Mouse (Mus musculus) thymus, postnatal 4 days (tissue): ENCODE measurements around the gene Mmgt1.
A peak's percentile ranks its signal among the peaks of the same experiment; 100 is the strongest.

Experiments used
- DNase-seq: peaks from one replicate; pipeline ENCODE4 v3.0.0; 2021

Gene Mmgt1

DNA sequence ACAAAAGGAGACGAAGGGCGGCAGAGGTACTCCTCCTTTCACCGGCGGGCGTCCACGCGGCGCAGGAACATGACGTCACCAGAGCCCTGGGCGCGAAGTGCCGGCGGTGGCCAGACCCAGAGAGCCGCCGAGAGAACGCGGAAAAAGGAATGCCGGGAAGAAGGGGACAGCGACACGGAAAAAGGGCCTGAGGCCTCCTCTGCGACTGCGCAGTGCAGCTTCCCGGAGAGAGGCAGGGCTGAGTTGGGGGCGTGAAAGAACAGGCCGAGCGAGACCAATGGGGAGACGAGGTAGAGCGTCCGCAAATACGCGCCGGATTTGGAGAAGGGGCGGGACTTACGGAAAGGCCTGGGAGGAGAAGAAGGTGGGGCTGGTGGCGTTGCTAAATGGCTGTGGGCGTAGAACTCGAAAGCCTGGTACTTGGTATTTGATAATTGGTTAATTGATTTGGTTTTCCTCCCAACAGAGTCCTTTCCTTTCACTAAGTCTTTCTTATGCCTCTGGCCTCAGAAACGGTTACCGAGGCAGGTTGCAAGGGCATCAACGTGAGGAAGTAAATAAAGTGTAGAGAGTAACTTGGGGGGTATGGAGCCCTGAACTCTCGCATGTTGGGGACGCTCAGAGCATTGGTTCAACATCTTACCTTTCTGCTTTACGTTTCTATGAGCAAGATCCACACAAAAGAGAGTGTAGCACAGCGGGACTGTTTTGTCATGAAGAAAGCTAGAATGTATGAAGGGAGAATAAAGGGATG, at the start of gene Mmgt1:
Gene Mmgt1, minus strand, starts transcription at position 183 of the 754 bp plus-strand sequence.
- DNase-seq = peak; percentile 85

DNA sequence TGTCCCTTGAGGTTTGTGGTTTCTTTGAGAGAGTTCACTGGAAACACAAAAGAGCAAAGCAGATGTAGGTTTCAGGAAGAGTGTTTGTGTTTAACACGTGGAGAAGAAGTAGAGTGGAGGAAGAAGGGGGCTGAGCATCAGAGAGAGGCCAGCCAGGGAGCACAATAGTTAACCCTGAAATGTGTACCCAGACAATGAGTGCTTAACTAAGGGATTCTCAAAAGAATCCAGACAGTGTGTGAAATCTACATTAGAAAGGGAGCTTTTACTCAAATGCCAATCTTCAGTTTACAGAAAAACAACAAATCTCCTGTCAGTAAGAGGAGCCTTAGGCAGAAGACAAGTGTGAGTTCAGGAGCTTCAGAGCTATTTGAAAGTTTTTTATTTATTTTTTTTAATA, 42.2 kb upstream of the Mmgt1 start:
- no peak for DNase-seq

DNA sequence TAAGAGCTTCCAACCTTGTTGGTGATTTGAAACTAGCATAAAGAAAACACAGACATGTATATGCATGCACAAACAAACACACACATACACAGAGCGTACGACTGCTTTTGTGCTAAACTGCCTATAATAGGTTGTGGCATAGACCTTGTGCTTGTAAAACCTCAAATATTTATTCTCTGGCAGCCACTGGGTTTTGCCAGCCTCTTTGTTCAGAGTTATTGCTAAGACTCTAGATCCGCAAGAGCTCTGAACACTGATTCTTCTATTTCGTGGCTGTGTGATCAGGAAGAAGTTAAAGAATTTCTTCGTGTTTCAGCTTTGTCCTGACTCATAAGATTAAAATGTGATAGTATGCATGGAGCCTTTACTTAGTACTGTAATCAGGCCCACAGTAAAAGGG, 38.3 kb upstream of the Mmgt1 start:
- DNase-seq = no peak

DNA sequence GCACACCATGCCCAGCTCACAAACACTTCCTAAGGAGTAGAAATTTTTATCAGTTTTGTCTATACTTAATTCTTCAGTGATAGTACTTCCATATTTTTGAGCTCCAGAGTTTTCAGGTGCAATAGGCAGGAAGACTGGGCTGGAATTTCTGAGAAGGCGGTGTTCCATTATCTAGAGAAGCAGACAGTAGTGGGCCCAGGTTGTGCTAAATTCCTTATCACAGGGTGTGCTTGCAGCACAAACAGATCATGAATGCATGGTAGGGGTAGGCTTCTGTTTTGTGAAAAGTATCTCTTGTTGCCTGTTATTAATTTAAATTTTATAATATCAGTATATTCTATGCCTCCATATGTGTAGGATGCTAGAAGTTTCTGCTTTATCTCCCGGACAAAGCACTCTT, 17.4 kb upstream of the Mmgt1 start:
- DNase-seq = no peak

DNA sequence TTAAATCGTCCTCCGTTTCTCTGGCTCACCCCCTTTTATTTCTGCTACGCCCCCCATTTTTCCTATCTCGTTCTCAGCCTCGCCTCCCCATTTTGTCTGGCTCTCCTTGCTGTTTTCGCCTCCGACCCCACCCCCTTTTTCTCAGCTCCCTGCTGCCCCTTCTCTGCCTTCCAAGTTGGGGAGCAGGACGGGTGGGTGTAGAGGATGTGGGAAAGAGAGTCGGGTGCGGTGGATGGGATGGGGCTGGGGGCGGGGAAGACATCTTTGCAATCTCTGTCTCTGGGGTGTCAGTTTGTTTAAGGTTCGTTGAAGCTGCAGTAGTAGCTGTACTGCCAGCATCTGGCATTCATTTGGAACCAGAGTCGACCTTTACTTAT, 12.4 kb upstream of the Mmgt1 start:
- peak; percentile 33 for DNase-seq

DNA sequence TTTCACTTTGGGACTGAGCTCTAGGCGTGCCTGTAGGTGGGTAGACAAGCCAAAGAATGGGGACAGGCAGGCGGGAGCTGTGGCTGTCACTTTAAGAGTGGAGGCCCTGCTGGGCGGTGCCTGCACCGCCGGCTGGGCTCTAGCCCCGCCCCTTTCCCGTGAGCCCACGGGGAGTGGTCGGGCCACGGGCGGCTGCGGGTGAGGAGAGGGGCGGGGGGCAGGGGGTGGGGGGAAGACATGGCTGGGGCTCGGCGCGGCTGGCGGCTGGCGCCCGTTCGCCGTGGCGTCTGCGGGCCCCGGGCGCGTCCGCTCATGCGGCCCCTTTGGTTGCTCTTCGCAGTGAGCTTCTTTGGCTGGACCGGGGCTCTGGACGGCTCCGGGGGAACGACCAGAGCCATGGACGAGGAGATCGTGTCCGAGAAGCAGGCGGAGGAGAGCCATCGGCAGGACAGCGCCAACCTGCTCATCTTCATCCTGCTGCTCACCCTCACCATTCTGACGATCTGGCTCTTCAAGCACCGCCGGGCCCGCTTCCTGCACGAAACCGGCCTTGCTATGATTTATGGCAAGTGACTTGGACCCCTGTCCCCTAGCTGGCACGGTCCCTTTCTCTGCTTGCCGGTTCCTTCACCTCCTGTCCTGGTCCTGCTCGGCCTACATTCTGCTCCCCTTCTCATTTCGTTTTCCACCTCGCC, 11.9 kb upstream of the Mmgt1 start, which contains the start of gene Slc9a6:
Gene Slc9a6, plus strand, starts transcription at position 135 of the 695 bp plus-strand sequence.
- peak; percentile 86 for DNase-seq

DNA sequence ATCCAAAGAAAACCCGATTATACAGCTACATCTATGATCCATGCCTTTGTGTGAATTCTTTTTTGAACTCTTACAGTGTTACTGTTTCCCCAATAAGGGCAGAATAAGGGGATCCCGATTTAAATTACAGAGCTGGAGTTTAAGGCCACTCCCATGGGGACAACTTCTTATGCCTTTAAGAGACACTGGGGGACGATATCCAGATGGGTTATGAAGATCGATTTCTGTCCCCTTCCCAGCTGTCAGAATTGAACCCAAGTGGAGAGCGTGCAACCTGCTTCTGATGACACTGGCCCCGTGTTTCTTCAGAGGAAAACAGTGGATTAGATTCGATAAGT, 11.4 kb upstream of the Mmgt1 start:
- no peak for DNase-seq

DNA sequence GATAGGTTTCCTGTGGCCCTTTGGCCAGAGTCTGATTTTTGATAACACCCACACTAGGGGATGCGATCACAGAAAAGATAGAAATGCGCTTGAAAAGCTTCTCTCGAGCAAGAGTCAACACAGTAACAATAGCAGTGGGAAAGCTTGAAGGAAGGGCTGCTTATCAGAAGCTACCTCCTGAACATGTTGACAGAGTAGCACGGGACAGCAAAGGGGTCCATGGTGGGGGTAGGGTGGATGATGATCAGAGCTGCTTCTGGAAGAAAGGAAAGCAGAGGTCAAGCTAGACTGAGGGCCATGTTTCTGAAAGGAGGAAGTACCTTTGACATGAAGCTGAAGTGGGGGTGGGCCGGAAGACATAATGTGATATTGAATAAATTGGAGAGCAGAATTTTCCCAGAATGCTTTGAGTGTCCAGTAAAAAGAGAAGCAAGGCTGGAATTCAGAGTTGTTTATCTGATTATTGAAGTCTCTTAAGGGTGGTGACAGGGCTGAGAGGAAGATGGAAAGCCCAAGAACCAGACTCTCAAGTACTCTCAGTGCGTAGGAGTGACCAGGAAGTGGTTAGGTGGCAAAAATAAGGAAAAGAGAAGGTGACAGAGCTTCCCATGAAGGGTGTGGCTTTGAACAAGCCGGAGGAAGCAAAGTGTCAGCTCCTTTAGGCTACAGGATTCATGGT, 9.3 kb upstream of the Mmgt1 start:
- DNase-seq = no peak

DNA sequence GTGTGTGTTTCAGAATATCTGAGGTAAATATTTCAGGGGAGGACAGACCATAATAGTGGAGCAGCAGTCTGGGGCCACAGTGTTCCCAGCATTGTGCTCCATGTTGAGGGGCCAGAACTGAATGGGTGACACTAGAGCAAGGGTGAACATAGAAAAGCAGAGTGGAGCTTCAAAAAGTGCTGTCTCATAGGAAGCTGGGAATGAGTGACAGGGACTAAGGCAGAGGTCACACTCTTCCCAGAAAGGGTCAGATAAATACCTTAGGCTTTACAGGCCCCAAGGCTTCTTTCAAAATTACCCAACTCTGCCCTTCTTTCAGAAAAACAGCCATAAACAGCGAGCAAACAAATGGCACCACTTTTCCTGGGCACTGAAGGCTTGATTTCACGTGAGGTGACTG, 8.7 kb upstream of the Mmgt1 start:
- no peak for DNase-seq

DNA sequence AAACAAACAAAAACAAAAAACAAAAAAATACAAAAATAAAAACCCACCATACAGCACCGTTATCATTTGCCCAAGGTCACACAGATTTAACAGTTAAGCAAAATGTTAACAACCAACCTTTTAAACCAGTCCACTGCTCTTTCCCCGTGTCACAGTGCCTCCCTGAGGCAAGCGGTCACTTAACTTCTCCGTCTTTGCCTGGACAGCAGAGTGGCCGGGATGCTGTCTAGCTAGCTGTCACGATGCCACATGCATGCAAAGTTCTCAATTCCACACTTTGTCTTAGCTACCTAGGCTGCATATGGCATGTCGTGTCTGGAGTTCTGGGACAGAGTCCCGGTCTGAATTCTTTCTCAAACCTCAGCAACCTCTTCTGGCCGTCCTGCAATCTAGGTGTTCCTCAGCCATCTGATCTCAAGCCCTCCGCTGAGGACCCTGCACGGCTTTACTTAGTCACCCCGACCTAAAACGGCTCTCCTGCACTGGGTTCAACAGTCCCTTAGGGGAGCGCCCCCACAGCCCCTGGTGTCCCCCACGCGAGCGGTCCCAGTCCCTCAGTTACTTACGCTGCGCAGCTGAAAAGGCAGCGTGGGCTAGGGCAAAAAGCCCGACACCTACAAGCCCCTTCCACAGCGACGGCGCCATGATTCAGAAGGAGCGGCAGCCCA, 516 bp downstream of the Mmgt1 start:
- no peak for DNase-seq

DNA sequence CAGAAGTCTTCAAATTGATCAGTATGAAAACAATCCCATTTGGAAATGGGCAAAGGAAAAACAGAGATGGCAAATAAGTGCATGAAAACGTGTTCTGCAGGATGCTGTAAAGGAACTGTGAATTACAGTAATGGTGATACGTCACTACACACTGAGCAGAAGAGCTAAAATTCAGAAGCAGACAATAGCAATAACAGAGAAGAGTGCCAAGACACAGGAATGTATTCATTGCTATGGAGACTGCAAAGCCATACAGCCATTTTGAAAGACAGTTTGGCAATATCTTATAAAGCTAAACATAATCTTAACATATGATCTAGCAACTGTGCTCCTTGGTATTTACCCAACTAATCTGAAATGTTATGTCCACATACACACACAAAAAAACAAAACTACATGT, 19.7 kb downstream of the Mmgt1 start:
- DNase-seq = no peak

DNA sequence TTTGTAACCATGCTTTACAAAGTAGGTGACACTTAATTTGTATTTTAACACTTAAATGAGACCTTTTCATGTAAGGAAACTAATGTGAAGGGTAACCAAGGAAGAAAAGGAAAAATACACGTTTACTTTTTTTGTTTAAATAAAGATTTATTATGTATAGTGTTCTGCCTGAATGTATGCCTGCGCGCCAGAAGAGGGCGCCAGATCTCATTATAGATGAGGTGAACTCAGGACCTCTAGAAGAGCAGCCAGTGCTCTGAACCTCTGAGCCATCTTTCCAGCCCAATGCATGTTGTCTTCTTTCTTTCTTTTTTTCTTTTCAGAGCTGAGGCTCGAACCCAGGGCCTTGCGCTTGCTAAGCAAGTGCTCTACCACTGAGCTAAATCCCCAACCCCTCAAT, 25.4 kb downstream of the Mmgt1 start:
- peak; percentile 64 for DNase-seq

DNA sequence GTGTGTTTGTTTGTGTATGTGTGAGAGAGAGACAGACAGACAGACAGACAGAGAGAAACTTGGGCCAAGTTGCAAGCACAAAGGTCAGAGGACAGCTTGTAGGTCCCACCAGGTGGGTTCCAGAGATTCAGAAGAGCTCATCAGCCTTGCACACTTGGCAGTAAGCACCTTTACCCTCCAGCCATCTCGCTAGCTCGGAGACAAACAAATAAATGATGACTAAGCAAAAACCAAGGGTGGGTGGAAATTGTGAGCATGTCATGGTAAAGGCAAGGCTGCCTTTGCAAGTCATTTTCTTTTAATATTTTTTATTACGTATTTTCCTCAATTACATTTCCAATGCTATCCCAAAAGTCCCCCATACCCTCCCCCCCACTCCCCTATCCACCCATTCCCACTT, 44.3 kb downstream of the Mmgt1 start:
- no peak for DNase-seq

DNA sequence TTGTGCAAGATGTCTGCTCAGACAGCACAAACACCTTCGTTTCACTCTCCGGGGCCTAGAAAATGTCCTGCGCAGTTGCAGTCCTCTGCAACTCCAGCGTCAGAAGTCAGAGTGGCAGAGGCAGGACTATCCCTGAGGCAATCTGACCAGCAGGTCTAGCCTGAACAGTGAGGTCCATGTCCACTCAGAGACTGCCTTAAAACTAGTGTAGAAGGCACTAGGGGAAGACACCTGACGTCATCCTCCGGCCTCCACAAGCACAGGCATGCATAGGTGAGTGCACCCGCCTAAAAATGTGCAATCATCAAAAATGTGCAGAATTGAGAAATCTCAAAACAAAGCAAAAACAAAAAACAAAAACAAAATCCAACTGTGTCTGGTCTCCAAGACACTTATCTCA, 48.4 kb downstream of the Mmgt1 start, which contains the start of gene Gm648:
Gene Gm648, minus strand, starts transcription at position 101 of the 400 bp plus-strand sequence.
- no peak for DNase-seq

DNA sequence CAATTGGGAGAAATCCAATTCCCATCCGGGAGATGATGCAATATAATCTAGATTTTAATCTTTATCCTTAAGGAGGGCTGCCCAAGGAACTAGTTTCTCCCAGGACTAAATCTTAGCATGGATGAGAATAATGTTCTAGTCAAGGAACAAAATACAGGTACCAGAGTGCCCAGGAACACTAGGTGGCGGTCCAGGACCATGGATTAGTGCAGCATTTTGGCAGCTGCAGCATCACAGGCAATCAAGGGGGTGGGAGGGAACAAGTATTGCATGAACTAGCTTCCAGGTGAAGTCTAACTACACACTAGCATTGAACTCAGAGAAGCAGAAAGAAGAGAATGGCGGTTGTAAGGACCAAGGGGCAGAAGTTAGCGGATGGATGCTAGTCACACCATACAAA, 60.7 kb downstream of the Mmgt1 start:
- peak; percentile 43 for DNase-seq
